Mouse (Mus musculus) embryonic facial prominence, embryonic 13.5 days (tissue): ENCODE measurements around the gene Ankrd10. TPM values are rescaled to one million over a fixed set of nuclear protein-coding genes. Genes with fewer than 3 reads are reported as not detected.
"Not testable (repeated sequence)": the region's sequence is repeated elsewhere in the genome, so short reads cannot be mapped to it uniquely, and the experiment has no call there.

Experiments
- ATAC-seq: fragments of 200-750 bp; cut with Nextera tagmentation; 2 replicates; pipeline ENCODE4 v1.8.0; 2017; ENCODE audit warnings: low read depth; ENCODE audit not compliant: insufficient number of reproducible peaks, insufficient read depth, low FRiP score, low TSS enrichment
- H3K27ac ChIP-seq: fragments of 300-500 bp; sonication (generic); 2 replicates; pipeline ENCODE4 v1.5.1; 2015; ENCODE audit warnings: moderate library complexity, mild to moderate bottlenecking, inconsistent platforms
- H3K27me3 ChIP-seq: fragments of 300-500 bp; sonication (generic); 2 replicates; pipeline ENCODE4 v1.6.1; 2015; ENCODE audit warnings: mild to moderate bottlenecking, inconsistent platforms
- H3K36me3 ChIP-seq: fragments of 300-500 bp; sonication (generic); 2 replicates; pipeline ENCODE4 v1.6.1; 2015; ENCODE audit warnings: mild to moderate bottlenecking, inconsistent platforms
- H3K4me1 ChIP-seq: fragments of 300-500 bp; sonication (generic); 2 replicates; pipeline ENCODE4 v1.6.1; 2015; ENCODE audit warnings: inconsistent platforms
- H3K4me2 ChIP-seq: fragments of 300-500 bp; sonication (generic); 2 replicates; pipeline ENCODE4 v1.6.1; 2015; ENCODE audit warnings: moderate library complexity, mild to moderate bottlenecking, inconsistent platforms
- H3K4me3 ChIP-seq: fragments of 300-500 bp; sonication (generic); 2 replicates; pipeline ENCODE4 v1.5.1; 2015; ENCODE audit warnings: mild to moderate bottlenecking, inconsistent platforms
- H3K9ac ChIP-seq: fragments of 300-500 bp; sonication (generic); 2 replicates; pipeline ENCODE4 v1.6.1; 2015; ENCODE audit warnings: mild to moderate bottlenecking, inconsistent platforms
- H3K9me3 ChIP-seq: fragments of 300-500 bp; sonication (generic); 2 replicates; pipeline ENCODE4 v1.6.1; 2016; ENCODE audit warnings: inconsistent platforms
- WGBS: fragments of 180-500 bp; shearing (Covaris S2); methylation state at CpG from one replicate; pipeline ENCODE4 v1.1.7; 2015; ENCODE audit warnings: mixed read lengths; 5-methylcytosine and 5-hydroxymethylcytosine counted together
- polyA plus RNA-seq: library from polyadenylated mRNA; unstranded; fragments of >200 nt; fragmentation: Nextera tagmentation; extraction: Ambion mirVana; gene quantifications from 2 replicates; pipeline ENCODE4 v1.2.1, GENCODE M21; 2015

Gene Ankrd10
- 92.6 and 100.0 TPM in 2 replicates for polyA plus RNA-seq

GRCm38 (mm10) chr8:11635611-11636081 is at the start of gene Ankrd10:
TSS of gene Ankrd10 (minus strand) at chr8:11635757.
- H3K36me3 ChIP-seq, result peaks cover 24% of the 10 kb centered on the region
- no peaks in the 10 kb centered on the region for H3K27me3 ChIP-seq
- peak; percentile 94 for ATAC-seq
- H3K27ac ChIP-seq, result peak within 1 kb of the TSS; percentile 99
- 0% methylated on average over 40 of the region's 40 CpGs for WGBS
- peaks cover 38% of the 10 kb centered on the region for H3K4me1 ChIP-seq
- H3K9me3 ChIP-seq, result no peaks in the 10 kb centered on the region
- peak within 1 kb of the TSS; percentile 80 for H3K4me2 ChIP-seq
- H3K4me3 ChIP-seq, result peak within 1 kb of the TSS; percentile 95
- peak within 1 kb of the TSS; percentile 94 for H3K9ac ChIP-seq

GRCm38 (mm10) chr8:11684558-11684957 is 49.0 kb upstream of the Ankrd10 start:
- H3K27ac ChIP-seq, result no peak overlapping the region
- H3K9me3 ChIP-seq, result no peaks in the 10 kb centered on the region
- H3K4me2 ChIP-seq, result no peak overlapping the region
- no peak for ATAC-seq
- H3K36me3 ChIP-seq, result no peaks in the 10 kb centered on the region
- H3K4me1 ChIP-seq, result no peaks in the 10 kb centered on the region
- no peak overlapping the region for H3K9ac ChIP-seq
- H3K4me3 ChIP-seq, result no peak overlapping the region
- H3K27me3 ChIP-seq, result no peaks in the 10 kb centered on the region
- 79% methylated on average over 7 of the region's 7 CpGs for WGBS

DNA sequence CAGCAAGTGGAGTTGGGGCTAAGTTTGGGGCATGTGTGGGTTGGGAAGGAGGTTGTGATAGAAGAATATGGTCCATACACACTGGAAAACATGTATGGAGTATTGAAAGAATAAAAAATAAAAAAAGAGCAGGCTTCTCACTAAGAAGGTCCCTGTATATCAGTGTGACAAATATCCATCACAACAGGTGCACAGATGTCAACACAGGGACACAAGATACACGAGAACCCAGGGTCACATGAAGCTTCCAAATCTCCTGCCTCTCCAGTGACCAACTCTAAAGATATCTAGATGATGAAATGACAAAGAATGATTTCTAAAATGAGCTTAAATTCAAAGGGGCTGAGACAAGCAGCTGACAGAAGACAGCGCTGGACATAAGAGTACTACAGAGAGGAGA is 32.8 kb upstream of the Ankrd10 start:
- Histone ChIP-seq H3K4me2 (no peak overlapping the region), H3K27me3 (no peaks in the 10 kb centered on the region), H3K9me3 (no peaks in the 10 kb centered on the region), H3K9ac (no peak overlapping the region), H3K27ac (no peak overlapping the region), H3K36me3 (no peaks in the 10 kb centered on the region), H3K4me1 (no peaks in the 10 kb centered on the region), H3K4me3 (no peak overlapping the region)
- no peak for ATAC-seq
- WGBS, result 66% methylated on average over 2 of the region's 2 CpGs

GRCm38 (mm10) chr8:11666023-11666716 is 30.6 kb upstream of the Ankrd10 start:
- H3K36me3 ChIP-seq, H3K27ac ChIP-seq, H3K27me3 ChIP-seq, H3K4me3 ChIP-seq, ATAC-seq, H3K4me1 ChIP-seq, H3K4me2 ChIP-seq, H3K9me3 ChIP-seq, H3K9ac ChIP-seq: not testable (repeated sequence)
- WGBS, result 86% methylated on average over 20 of the region's 20 CpGs

DNA sequence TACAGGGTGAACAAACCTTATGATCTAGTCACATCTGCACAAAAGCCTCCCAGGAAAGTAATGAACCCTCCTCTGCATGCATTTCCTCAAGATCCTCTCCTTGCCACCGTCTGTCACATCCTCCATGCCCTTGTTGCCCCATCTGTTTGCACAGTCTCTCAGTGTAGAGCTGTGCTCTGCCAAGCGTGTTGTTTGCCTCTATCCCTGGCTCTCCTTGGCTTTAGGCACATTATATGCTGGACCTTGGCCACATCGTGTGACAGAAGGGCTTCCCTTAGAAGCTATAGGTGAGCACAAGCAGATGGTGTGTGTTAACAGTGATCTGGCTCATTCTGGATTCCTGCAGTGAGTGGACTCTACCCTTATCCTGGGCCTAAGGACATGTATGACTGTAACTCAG is 26.4 kb upstream of the Ankrd10 start:
- no peaks in the 10 kb centered on the region for H3K9me3 ChIP-seq
- no peak overlapping the region for H3K4me2 ChIP-seq
- H3K36me3 ChIP-seq, result no peaks in the 10 kb centered on the region
- no peak for ATAC-seq
- 86% methylated on average over 3 of the region's 3 CpGs for WGBS
- no peaks in the 10 kb centered on the region for H3K27me3 ChIP-seq
- H3K9ac ChIP-seq, result no peak overlapping the region
- no peak overlapping the region for H3K4me3 ChIP-seq
- H3K27ac ChIP-seq, result no peak overlapping the region
- no peaks in the 10 kb centered on the region for H3K4me1 ChIP-seq

DNA sequence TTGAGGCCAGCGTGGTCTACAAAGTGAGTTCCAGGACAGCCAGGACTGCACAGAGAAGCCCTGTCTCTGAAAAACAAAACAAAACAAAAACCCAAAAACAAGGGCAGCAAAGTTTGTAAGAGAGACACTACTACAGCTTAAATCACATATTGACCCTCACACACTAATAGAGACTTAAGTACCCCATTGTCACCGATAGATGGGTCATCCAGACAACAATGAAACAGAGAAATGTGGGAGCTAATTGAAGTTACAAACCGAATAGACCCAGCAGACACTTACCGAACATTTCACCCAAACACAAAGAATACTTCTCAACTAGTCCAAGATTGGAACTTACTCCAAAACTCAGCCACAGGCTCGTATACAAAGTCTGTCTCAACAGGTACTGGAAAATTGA is 14.5 kb upstream of the Ankrd10 start:
- no peak overlapping the region for H3K4me2 ChIP-seq
- H3K27me3 ChIP-seq, result no peaks in the 10 kb centered on the region
- H3K27ac ChIP-seq, result no peak overlapping the region
- no peaks in the 10 kb centered on the region for H3K36me3 ChIP-seq
- H3K4me3 ChIP-seq, result no peak overlapping the region
- H3K9me3 ChIP-seq, result peaks cover 2% of the 10 kb centered on the region; the same call in 1 of the 2 replicates
- H3K9ac ChIP-seq, result no peak overlapping the region
- H3K4me1 ChIP-seq, result peaks cover 12% of the 10 kb centered on the region
- 86% methylated on average over 5 of the region's 5 CpGs for WGBS
- no peak for ATAC-seq

DNA sequence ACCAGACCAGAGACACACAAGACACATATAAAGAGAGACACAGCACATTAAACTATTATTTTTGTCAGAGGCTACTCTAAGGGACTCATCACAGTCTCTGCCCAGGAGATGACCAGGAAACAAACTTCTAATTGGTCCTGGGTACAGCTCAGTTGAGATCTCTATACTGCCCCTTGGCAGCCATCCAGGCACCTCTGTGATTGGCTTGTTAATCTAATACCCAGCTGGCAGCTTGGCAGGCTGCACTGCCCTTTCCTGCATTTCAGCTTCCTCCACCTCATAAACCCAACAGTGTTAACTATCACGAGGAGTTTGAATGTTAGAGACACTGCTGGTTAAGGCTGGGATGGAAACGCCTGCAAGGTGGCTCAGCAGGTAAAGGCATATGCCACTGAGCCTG is 7.6 kb upstream of the Ankrd10 start:
- WGBS, result 79% methylated on average over 2 of the region's 2 CpGs

DNA sequence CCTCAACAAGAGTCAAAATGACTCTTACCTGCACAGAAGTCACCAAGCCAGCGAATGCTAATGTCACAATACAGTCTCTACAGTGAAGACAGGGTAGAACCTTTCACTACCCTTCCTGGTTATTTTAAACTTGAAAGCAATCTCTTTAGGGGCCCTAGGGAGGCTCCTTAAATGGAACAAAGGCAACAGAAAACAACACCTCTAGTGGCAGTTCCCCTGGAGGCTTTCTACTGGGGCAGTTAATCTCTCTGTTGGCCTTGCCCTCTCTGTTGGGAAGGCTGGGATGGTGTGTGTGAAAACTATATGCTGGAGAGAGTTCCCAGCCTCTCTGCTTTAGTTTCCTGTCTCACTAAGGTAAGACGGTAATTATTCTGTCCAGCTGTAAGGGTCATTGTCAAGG is 5.0 kb upstream of the Ankrd10 start:
- H3K27me3 ChIP-seq, result no peaks in the 10 kb centered on the region
- no peak overlapping the region for H3K4me3 ChIP-seq
- ATAC-seq, result no peak
- 54% methylated on average over 2 of the region's 2 CpGs for WGBS
- H3K36me3 ChIP-seq, result peaks cover 13% of the 10 kb centered on the region
- H3K9ac ChIP-seq, result no peak overlapping the region
- peaks cover 13% of the 10 kb centered on the region for H3K4me1 ChIP-seq
- no peak overlapping the region for H3K27ac ChIP-seq
- H3K9me3 ChIP-seq, result no peaks in the 10 kb centered on the region
- no peak overlapping the region for H3K4me2 ChIP-seq

More for the DNA sequence above, 7.6 kb upstream of the Ankrd10 start:
- no peak overlapping the region for H3K4me3 ChIP-seq
- no peak overlapping the region for H3K4me2 ChIP-seq
- H3K9ac ChIP-seq, result no peak overlapping the region
- no peak for ATAC-seq
- no peaks in the 10 kb centered on the region for H3K27me3 ChIP-seq
- H3K9me3 ChIP-seq, result no peaks in the 10 kb centered on the region
- no peak overlapping the region for H3K27ac ChIP-seq
- H3K4me1 ChIP-seq, result peaks cover 12% of the 10 kb centered on the region
- H3K36me3 ChIP-seq, result peaks cover 13% of the 10 kb centered on the region

GRCm38 (mm10) chr8:11637531-11637930 is 2.0 kb upstream of the Ankrd10 start:
- Histone ChIP-seq H3K27me3 (no peaks in the 10 kb centered on the region), H3K9me3 (no peaks in the 10 kb centered on the region), H3K36me3 (peaks cover 15% of the 10 kb centered on the region), H3K4me2 (no peak overlapping the region), H3K9ac (no peak overlapping the region), H3K4me1 (peaks cover 24% of the 10 kb centered on the region), H3K4me3 (no peak overlapping the region), H3K27ac (no peak overlapping the region)
- no peak for ATAC-seq
- 89% methylated on average over 7 of the region's 7 CpGs for WGBS

DNA sequence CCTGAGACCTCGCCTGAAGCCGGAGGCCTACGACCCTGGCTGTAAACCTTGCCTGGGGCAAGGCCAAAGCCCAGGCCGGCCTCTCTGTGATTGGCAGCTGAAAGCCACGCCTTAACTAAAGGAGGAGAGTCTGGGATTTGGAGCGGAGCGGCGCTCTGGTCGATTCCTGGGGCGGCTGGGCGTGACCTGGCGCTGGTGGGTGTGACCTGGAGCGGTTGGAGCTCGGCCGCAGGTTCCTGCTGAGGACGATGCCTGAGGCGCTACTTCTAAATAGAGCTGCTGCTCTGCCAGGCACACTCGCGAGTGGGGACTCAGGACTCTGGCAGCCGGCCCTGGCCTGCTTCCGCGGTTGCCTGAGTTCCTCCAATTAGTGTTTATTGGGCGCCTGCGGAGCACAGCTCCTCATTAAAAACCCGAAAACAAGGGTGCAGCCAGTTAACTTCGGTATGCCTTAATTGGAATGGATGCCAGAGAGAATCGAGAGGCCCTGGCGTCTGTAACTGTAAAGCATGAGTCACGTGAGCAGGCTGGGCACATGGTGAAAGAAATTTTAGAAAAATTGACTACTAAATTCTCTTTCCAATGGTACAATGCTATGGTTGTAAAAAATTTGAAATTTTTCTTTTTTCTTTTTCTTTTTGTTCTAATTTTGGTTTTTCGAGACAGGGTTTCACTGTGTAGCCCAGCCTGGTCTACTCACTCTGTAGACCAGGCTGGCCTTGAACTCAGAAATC is 934 bp upstream of the Ankrd10 start:
- Histone ChIP-seq H3K27me3 (no peaks in the 10 kb centered on the region), H3K4me2 (peak overlapping the region; percentile 80), H3K27ac (peak overlapping the region; percentile 99), H3K4me1 (peaks cover 34% of the 10 kb centered on the region), H3K36me3 (peaks cover 23% of the 10 kb centered on the region), H3K9ac (peak overlapping the region; percentile 94), H3K4me3 (peak overlapping the region; percentile 95), H3K9me3 (no peaks in the 10 kb centered on the region)
- WGBS, result 5% methylated on average over 30 of the region's 30 CpGs
- peak; percentile 48 for ATAC-seq

DNA sequence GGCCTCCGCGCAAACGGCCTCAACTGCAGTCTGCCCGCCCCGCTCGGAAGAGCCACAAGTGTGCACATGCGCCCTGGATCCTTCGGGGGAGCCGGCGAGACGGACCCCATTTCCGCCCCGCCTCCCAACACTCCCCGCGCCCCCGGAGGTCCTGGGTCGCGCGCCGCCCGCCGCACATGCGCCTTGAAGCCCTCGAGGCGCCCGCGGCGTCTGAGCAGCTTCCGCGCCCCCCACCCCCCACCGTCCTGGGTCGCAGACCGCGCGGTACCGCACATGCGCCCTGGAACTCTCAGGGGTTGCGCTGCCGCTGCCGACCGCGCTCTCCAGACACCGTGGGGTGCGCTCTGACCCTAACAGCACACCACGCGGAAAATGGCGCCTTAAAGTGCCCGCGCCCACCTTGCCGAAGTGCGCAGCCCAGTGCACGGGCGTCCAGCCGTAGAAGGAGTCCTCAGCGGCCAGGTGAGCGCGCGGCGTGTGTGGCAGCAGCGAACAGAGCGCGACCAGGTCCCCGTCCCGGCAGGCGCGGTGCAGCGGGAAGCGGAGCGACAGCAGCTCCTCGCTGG is 462 bp downstream of the Ankrd10 start:
- WGBS, result under 1% methylated on average over 61 of the region's 70 CpGs
- no peaks in the 10 kb centered on the region for H3K9me3 ChIP-seq
- no peaks in the 10 kb centered on the region for H3K27me3 ChIP-seq
- peak; percentile 87 for ATAC-seq
- H3K4me3 ChIP-seq, result peak overlapping the region; percentile 95
- peaks cover 25% of the 10 kb centered on the region for H3K36me3 ChIP-seq
- H3K9ac ChIP-seq, result peak overlapping the region; percentile 94
- H3K4me2 ChIP-seq, result peak overlapping the region; percentile 80
- peak overlapping the region; percentile 99 for H3K27ac ChIP-seq
- H3K4me1 ChIP-seq, result peaks cover 44% of the 10 kb centered on the region
